Comparison of ENCODE assay signal across 26 mouse cellular contexts in the genomic region with DNA sequence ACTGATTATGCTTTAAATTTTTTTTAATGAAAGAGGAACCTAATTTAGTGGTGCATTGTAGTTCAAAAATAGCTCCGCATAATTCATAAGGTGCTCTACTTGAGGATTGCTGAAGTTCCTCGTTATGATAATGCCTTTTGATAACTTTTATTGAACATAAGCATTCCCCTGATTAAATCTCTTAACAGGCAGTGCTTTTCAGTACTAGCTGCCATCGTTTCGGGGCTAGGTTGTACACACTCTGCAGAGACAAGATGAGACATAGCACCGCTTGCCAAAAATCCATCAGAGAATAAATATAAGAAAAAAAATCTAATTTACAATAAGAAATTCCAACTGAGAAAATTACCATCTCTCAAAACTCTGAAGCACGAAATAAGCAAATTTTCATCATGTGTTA.
A peak's percentile ranks its signal among the peaks of the same experiment; 100 is the strongest.
DNase-seq lines count a peak whose midpoint lies in the region; ATAC-seq and TF ChIP-seq lines count a peak whose summit lies in the region.
"Had no signal": no experiment of that assay in that cellular context is flagged by ENCODE, and none has a peak within 500 bp of the region (broad histone marks: within the 10 kb centered on the region; RNA-seq: fewer than 3 reads in every experiment).

No protein-coding gene starts in this region.

- 0 out of 2 replicates have a peak overlapping the region, but pooled peaks have one; percentile 23 for H3K27ac ChIP-seq in forebrain, postnatal 0 days (ENCODE audit: low read depth, low read length)
- no peak overlapping the region for H3K27ac ChIP-seq in forebrain, embryonic 15.5 days (replicated peaks)
- H3K27ac ChIP-seq in heart, embryonic 14.5 days (replicated peaks in 1 of 2; ENCODE audit: control insufficient read depth in 1 of 2, insufficient read depth in 1 of 2, low read depth in 2 of 2, low read length in 2 of 2) = no peak overlapping the region
- no peak overlapping the region for H3K27ac ChIP-seq in intestine, embryonic 16.5 days (ENCODE audit: low read length)
- H3K27ac ChIP-seq: embryonic facial prominence, embryonic 10.5 days; embryonic facial prominence, embryonic 12.5 days; forebrain, embryonic 12.5 days had no signal

- H3K9me3 ChIP-seq in forebrain, postnatal 0 days (ENCODE audit: low read length) = no peaks in the 10 kb centered on the region
- no peaks in the 10 kb centered on the region for H3K9me3 ChIP-seq in forebrain, embryonic 15.5 days
- H3K9me3 ChIP-seq in heart, embryonic 14.5 days (ENCODE audit: control insufficient read depth, low read length) = no peaks in the 10 kb centered on the region
- no peaks in the 10 kb centered on the region for H3K9me3 ChIP-seq in intestine, embryonic 16.5 days (ENCODE audit: control insufficient read depth, low read length)
- H3K9me3 ChIP-seq: embryonic facial prominence, embryonic 10.5 days; embryonic facial prominence, embryonic 12.5 days; forebrain, embryonic 12.5 days; G1E had no signal

- no peaks in the 10 kb centered on the region for H3K4me1 ChIP-seq in forebrain, postnatal 0 days (ENCODE audit: insufficient read depth)
- H3K4me1 ChIP-seq in forebrain, embryonic 15.5 days = 0 out of 2 replicates have a peak, but pooled peaks cover 2% of the 10 kb centered on the region
- no peaks in the 10 kb centered on the region for H3K4me1 ChIP-seq in heart, embryonic 14.5 days (ENCODE audit: control insufficient read depth in 2 of 2, insufficient read depth in 2 of 2, low read length in 2 of 2)
- no peaks in the 10 kb centered on the region for H3K4me1 ChIP-seq in intestine, embryonic 16.5 days (ENCODE audit: control insufficient read depth, insufficient read depth, low read length)
- H3K4me1 ChIP-seq: embryonic facial prominence, embryonic 12.5 days; forebrain, embryonic 12.5 days had no signal

- no peak overlapping the region for H3K9ac ChIP-seq in forebrain, postnatal 0 days
- H3K9ac ChIP-seq in forebrain, embryonic 15.5 days (replicated peaks) = no peak overlapping the region
- H3K9ac ChIP-seq in heart, embryonic 14.5 days (ENCODE audit: low read length) = no peak overlapping the region
- no peak overlapping the region for H3K9ac ChIP-seq in intestine, embryonic 16.5 days (ENCODE audit: low read depth, low read length)
- H3K9ac ChIP-seq: embryonic facial prominence, embryonic 12.5 days; forebrain, embryonic 12.5 days had no signal

- no peaks in the 10 kb centered on the region for H3K36me3 ChIP-seq in forebrain, postnatal 0 days (ENCODE audit: insufficient read depth)
- H3K36me3 ChIP-seq in forebrain, embryonic 15.5 days = no peaks in the 10 kb centered on the region
- no peaks in the 10 kb centered on the region for H3K36me3 ChIP-seq in heart, embryonic 14.5 days (ENCODE audit: control insufficient read depth, insufficient read depth, low read length)
- no peaks in the 10 kb centered on the region for H3K36me3 ChIP-seq in intestine, embryonic 16.5 days (ENCODE audit: control insufficient read depth, insufficient read depth, low read length)
- H3K36me3 ChIP-seq: embryonic facial prominence, embryonic 10.5 days; embryonic facial prominence, embryonic 12.5 days; forebrain, embryonic 12.5 days; G1E had no signal

- no peak overlapping the region for H3K4me2 ChIP-seq in forebrain, postnatal 0 days (ENCODE audit: low read depth)
- H3K4me2 ChIP-seq in forebrain, embryonic 15.5 days (replicated peaks) = no peak overlapping the region
- peak overlapping the region; percentile 7; the same call in 1 of the 2 replicates for H3K4me2 ChIP-seq in heart, embryonic 14.5 days (ENCODE audit: low read length)
- no peak overlapping the region for H3K4me2 ChIP-seq in intestine, embryonic 16.5 days (ENCODE audit: low read depth, low read length)
- H3K4me2 ChIP-seq: embryonic facial prominence, embryonic 12.5 days; forebrain, embryonic 12.5 days had no signal

- no peak overlapping the region for H3K4me3 ChIP-seq in forebrain, postnatal 0 days (ENCODE audit: low read depth, low read length)
- no peak overlapping the region for H3K4me3 ChIP-seq in forebrain, embryonic 15.5 days
- H3K4me3 ChIP-seq in heart, embryonic 14.5 days (ENCODE audit: control insufficient read depth in 1 of 2, insufficient read depth in 1 of 2, low read depth in 1 of 2, low read length in 2 of 2) = no peak overlapping the region
- no peak overlapping the region for H3K4me3 ChIP-seq in intestine, embryonic 16.5 days (ENCODE audit: low read length)
- H3K4me3 ChIP-seq: embryonic facial prominence, embryonic 10.5 days; embryonic facial prominence, embryonic 12.5 days; forebrain, embryonic 12.5 days had no signal

- WGBS in forebrain, postnatal 0 days = 41% methylated on average over 6 of the region's 6 CpGs
- 44% methylated on average over 6 of the region's 6 CpGs for WGBS in forebrain, embryonic 15.5 days
- WGBS in heart, embryonic 14.5 days = 78% methylated on average over 6 of the region's 6 CpGs
- WGBS in intestine, embryonic 16.5 days = 81% methylated on average over 6 of the region's 6 CpGs

- peak; percentile 53; the same call in 1 of the 2 replicates for ATAC-seq in forebrain, postnatal 0 days
- no peak for ATAC-seq in forebrain, embryonic 15.5 days (replicated peaks)
- ATAC-seq in heart, embryonic 14.5 days (ENCODE audit: insufficient number of reproducible peaks, insufficient read depth, low FRiP score, low read depth) = no peak
- ATAC-seq in intestine, embryonic 16.5 days = no peak
- ATAC-seq: activated CD4-positive, CD25-positive, alpha-beta regulatory T cell, adult 4 months; CD4-positive, CD25-positive, alpha-beta regulatory T cell, adult 4 months; forebrain, embryonic 14.5 days; Patski had no signal

- peak; percentile 21 for DNase-seq in forebrain, postnatal 0 days
- no peak for DNase-seq in heart, postnatal 14 days
- peak; percentile 12 for DNase-seq in A20 (ENCODE audit: low read depth, low spot score)
- peak; percentile 7 for DNase-seq in brain, adult 2 months (ENCODE audit: low read depth, low spot score)
- no peak for DNase-seq in layer of hippocampus, postnatal 25 days (ENCODE audit: extremely low spot score in 1 of 2, low spot score in 1 of 2)
- DNase-seq: adrenal gland, adult 8-10 months; adrenal gland, postnatal 14 days; adrenal gland, postnatal 36 days; B cell, adult 2 months; cerebellum, adult 11-12 months; cerebellum, adult 2 months; cerebellum, adult 9-10 months; cerebellum, postnatal 10 days; cerebellum, postnatal 25 days had no signal

- no peaks in the 10 kb centered on the region for H3K27me3 ChIP-seq in forebrain, postnatal 0 days (ENCODE audit: insufficient read depth, low read length)
- no peaks in the 10 kb centered on the region for H3K27me3 ChIP-seq in forebrain, embryonic 15.5 days
- H3K27me3 ChIP-seq in heart, embryonic 14.5 days (ENCODE audit: control insufficient read depth, insufficient read depth, low read length) = no peaks in the 10 kb centered on the region
- no peaks in the 10 kb centered on the region for H3K27me3 ChIP-seq in intestine, embryonic 16.5 days (replicated peaks; ENCODE audit: control insufficient read depth, insufficient read depth, low read length)
- H3K27me3 ChIP-seq: CH12.LX; embryonic facial prominence, embryonic 12.5 days; forebrain, embryonic 12.5 days; Patski had no signal

- intact Hi-C loops in heart, postnatal 14 days (cut with DNase I) = loop anchor here (5.0 kb wide), 1 partner anchor 617 kb away; no protein-coding TSS in a partner anchor

- TF ChIP-seq CTCF in forebrain, postnatal 0 days (IDR thresholded peaks at IDR 0.05; ENCODE audit: low read depth) = no peak

Comparison
In these comparisons a context has a peak if more than half of its experiments do, and no peak if none do; other contexts are left out.
1. DNase-seq: peak in forebrain, postnatal 0 days (single experiment), A20 (single experiment) and brain, adult 2 months (single experiment); none in heart, postnatal 14 days (0 of 2) and layer of hippocampus, postnatal 25 days (0 of 2).